Mouse (Mus musculus) heart, embryonic 10.5 days (tissue): Measurements from ENCODE around the gene Washc4. TPM values are rescaled to one million over a fixed set of nuclear protein-coding genes. Genes with fewer than 3 reads are reported as not detected.

Experiments used
- polyA plus RNA-seq: library from polyadenylated mRNA; unstranded; fragments of >200 nt; fragmentation: Nextera tagmentation; extraction: Ambion mirVana; gene quantifications from 2 replicates; pipeline ENCODE4 v1.2.1, GENCODE M21; 2016

Gene Washc4
- polyA plus RNA-seq, 1 experiment from 2014 or later, result 29.6 TPM

Other genes starting within 250 kb of the Washc4 start
- gene Slc41a2, start 205.9 kb upstream of the Washc4 start, polyA plus RNA-seq, result 0.15 and 0.47 TPM in 2 replicates
- gene D10Wsu102e, start 183.5 kb upstream of the Washc4 start, polyA plus RNA-seq, result 0.64 and 0.80 TPM in 2 replicates
- gene Aldh1l2, start 9.6 kb upstream of the Washc4 start, polyA plus RNA-seq, result 3.7 and 8.6 TPM in 2 replicates
- gene Appl2, start 105.0 kb downstream of the Washc4 start, polyA plus RNA-seq, result 29.5 and 34.0 TPM in 2 replicates
- gene 1500009L16Rik, start 179.1 kb downstream of the Washc4 start, polyA plus RNA-seq, result 14.4 and 28.3 TPM in 2 replicates